Mouse (Mus musculus) inflammation-experienced regulatory T-cells, adult 6 months (primary cell): ENCODE data around the gene Vps8. TPM values are rescaled to one million over a fixed set of nuclear protein-coding genes. Genes with fewer than 3 reads are reported as not detected.

Experiments used
- ATAC-seq: one replicate; pipeline ENCODE4 v1.8.0; 2017
- polyA plus RNA-seq, 3 experiments: library from polyadenylated mRNA; unstranded; fragments of 100-300 nt; shearing (Covaris generic); gene quantifications; one replicate each; pipeline ENCODE4 v1.2.1; 2017

The Vps8 gene
- polyA plus RNA-seq, 3 experiments from 2014 or later: 9.4 to 15.8 (median 12.9) TPM

- ATAC-seq: no peak
These were observed 17.5 kb upstream of the Vps8 start for GRCm38 (mm10) chr16:21405224-21405969.

- no peak for ATAC-seq
These were observed 16.8 kb upstream of the Vps8 start for GRCm38 (mm10) chr16:21406136-21406535.

- no peak for ATAC-seq
These were observed 11.1 kb upstream of the Vps8 start for GRCm38 (mm10) chr16:21411779-21412178.

- peak; percentile 94 for ATAC-seq
These were observed 10.3 kb upstream of the Vps8 start for GRCm38 (mm10) chr16:21412593-21413047.

GRCm38 (mm10) chr16:21413819-21414218 lies 9.1 kb upstream of the Vps8 start:
- no peak for ATAC-seq

- no peak for ATAC-seq
These were observed 7.8 kb upstream of the Vps8 start for GRCm38 (mm10) chr16:21415128-21415527.

GRCm38 (mm10) chr16:21418012-21418411 lies 4.9 kb upstream of the Vps8 start:
- no peak for ATAC-seq

- ATAC-seq: no peak
These were observed 610 bp downstream of the Vps8 start for GRCm38 (mm10) chr16:21423546-21423910.

- ATAC-seq: no peak
These were observed 5.2 kb downstream of the Vps8 start for GRCm38 (mm10) chr16:21428131-21428530.

GRCm38 (mm10) chr16:21430377-21431060 lies 7.6 kb downstream of the Vps8 start:
- ATAC-seq: no peak

GRCm38 (mm10) chr16:21431614-21432013 lies 8.7 kb downstream of the Vps8 start:
- ATAC-seq: no peak

GRCm38 (mm10) chr16:21433543-21433942 lies 10.6 kb downstream of the Vps8 start:
- ATAC-seq: no peak

- no peak for ATAC-seq
These were observed 18.1 kb downstream of the Vps8 start for GRCm38 (mm10) chr16:21441012-21441411.

- ATAC-seq: no peak
These were observed 22.2 kb downstream of the Vps8 start for GRCm38 (mm10) chr16:21445026-21445625.

GRCm38 (mm10) chr16:21447447-21447846 lies 24.5 kb downstream of the Vps8 start:
- ATAC-seq: no peak

- ATAC-seq: no peak
These were observed 25.5 kb downstream of the Vps8 start for GRCm38 (mm10) chr16:21448464-21448863.

- no peak for ATAC-seq
These were observed 27.0 kb downstream of the Vps8 start for GRCm38 (mm10) chr16:21449890-21450289.

GRCm38 (mm10) chr16:21452569-21452968 lies 29.7 kb downstream of the Vps8 start:
- ATAC-seq: no peak

- ATAC-seq: no peak
These were observed 34.9 kb downstream of the Vps8 start for GRCm38 (mm10) chr16:21457639-21458369.

- no peak for ATAC-seq
These were observed 43.0 kb downstream of the Vps8 start for GRCm38 (mm10) chr16:21465868-21466267.

- no peak for ATAC-seq
These were observed 47.5 kb downstream of the Vps8 start for GRCm38 (mm10) chr16:21470416-21470815.

- no peak for ATAC-seq
These were observed 54.2 kb downstream of the Vps8 start for GRCm38 (mm10) chr16:21477074-21477473.

GRCm38 (mm10) chr16:21478376-21478775 lies 55.5 kb downstream of the Vps8 start:
- ATAC-seq: no peak
